Mouse (Mus musculus) C2C12 (cell line): ENCODE data around the gene Tada3.
A peak's percentile ranks its signal among the peaks of the same experiment; 100 is the strongest.

ENCODE experiments used
- CTCF ChIP-seq: IDR thresholded peaks from one replicate; pipeline ENCODE4 v1.5.1; 2011; ENCODE audit not compliant: control insufficient read depth, insufficient read depth, insufficient read length
- MAX ChIP-seq: IDR thresholded peaks from one replicate; pipeline ENCODE4 v1.6.1; 2011; ENCODE audit warnings: mild to moderate bottlenecking, control low read depth
- USF1 ChIP-seq: IDR thresholded peaks from one replicate; pipeline ENCODE4 v1.6.1; 2011; ENCODE audit warnings: low read depth, mild to moderate bottlenecking, control low read depth, moderate library complexity

- no peak for TF ChIP-seq CTCF
- peak; percentile 59 for TF ChIP-seq USF1
- TF ChIP-seq MAX, result no peak
These were observed 33.4 kb downstream of the Tada3 start for GRCm38 (mm10) chr6:113344321-113344720.
